In genomic region chr2:91965417-91965816, GRCm38 (mm10) we compare ENCODE assay signal across 9 mouse cellular contexts. TPM values are rescaled to one million over a fixed set of nuclear protein-coding genes. Genes with fewer than 3 reads are reported as not detected.
A peak's percentile ranks its signal among the peaks of the same experiment; 100 is the strongest.
DNase-seq lines count a peak whose midpoint lies in the region; ATAC-seq lines count a peak whose summit lies in the region.
"Had no signal": no experiment of that assay in that cellular context is flagged by ENCODE, and none has a peak within 500 bp of the region (broad histone marks: within the 10 kb centered on the region; RNA-seq: fewer than 3 reads in every experiment).

No protein-coding gene starts in this region.

- no peak for ATAC-seq in cerebellum, adult (ENCODE audit: insufficient number of reproducible peaks, low FRiP score, low TSS enrichment)
- no peak for ATAC-seq in heart, embryonic 13.5 days (ENCODE audit: extremely low read depth, insufficient number of reproducible peaks, low FRiP score, low TSS enrichment)
- no peak for ATAC-seq in kidney, embryonic 15.5 days (replicated peaks; ENCODE audit: low FRiP score)

- no peaks in the 10 kb centered on the region for H3K27me3 ChIP-seq in heart, embryonic 13.5 days (replicated peaks)
- H3K27me3 ChIP-seq in kidney, embryonic 15.5 days: 0 out of 2 replicates have a peak, but pooled peaks cover 5% of the 10 kb centered on the region

- DNase-seq in cerebellum, postnatal 10 days: peak; percentile 38 to 44
- DNase-seq in adrenal gland, postnatal 14 days: peak; percentile 78
- DNase-seq in lung, postnatal 10 days: peak; percentile 90
- peak; percentile 49 to 78 for DNase-seq in spleen, postnatal 10 days (ENCODE audit: low spot score in 2 of 2)
- no peak for DNase-seq in layer of hippocampus, postnatal 36 days

- H3K9ac ChIP-seq in heart, embryonic 13.5 days: peak overlapping the region; percentile 80
- H3K9ac ChIP-seq in kidney, embryonic 15.5 days: peak overlapping the region; percentile 41

- H3K4me2 ChIP-seq in heart, embryonic 13.5 days: peak overlapping the region; percentile 99
- peak overlapping the region; percentile 91 for H3K4me2 ChIP-seq in kidney, embryonic 15.5 days

- peak overlapping the region; percentile 84 for H3K27ac ChIP-seq in heart, embryonic 13.5 days (replicated peaks)
- peak overlapping the region; percentile 83 for H3K27ac ChIP-seq in kidney, embryonic 15.5 days

- H3K4me3 ChIP-seq in heart, embryonic 13.5 days: peak overlapping the region; percentile 95
- H3K4me3 ChIP-seq in kidney, embryonic 15.5 days (replicated peaks): peak overlapping the region; percentile 91

- H3K4me1 ChIP-seq in heart, embryonic 13.5 days: peaks cover 55% of the 10 kb centered on the region
- H3K4me1 ChIP-seq in kidney, embryonic 15.5 days: peaks cover 52% of the 10 kb centered on the region

- H3K36me3 ChIP-seq in heart, embryonic 13.5 days: no peaks in the 10 kb centered on the region
- 0 out of 2 replicates have a peak, but pooled peaks cover 2% of the 10 kb centered on the region for H3K36me3 ChIP-seq in kidney, embryonic 15.5 days

- 7% methylated on average over 20 of the region's 20 CpGs for WGBS in heart, embryonic 13.5 days
- 21% methylated on average over 20 of the region's 20 CpGs for WGBS in kidney, embryonic 15.5 days

- H3K9me3 ChIP-seq in heart, embryonic 13.5 days: no peaks in the 10 kb centered on the region
- H3K9me3 ChIP-seq in kidney, embryonic 15.5 days (replicated peaks): no peaks in the 10 kb centered on the region

RNA-seq across cellular contexts. Expression of gene Dgkz, which starts 10.2 kb away (rescaled TPM):
- total RNA-seq in adrenal gland, postnatal 14 days (2021): 56.4 and 79.0 TPM in 2 replicates
- polyA plus RNA-seq in heart, embryonic 13.5 days (2015; fragmentation: Nextera tagmentation; extraction: Ambion mirVana): 37.9 and 43.4 TPM in 2 replicates
- polyA plus RNA-seq in kidney, embryonic 15.5 days (2015; fragmentation: Nextera tagmentation; extraction: Ambion mirVana): 37.7 and 46.7 TPM in 2 replicates
- 100 to 1,000 TPM; 500 to 531 TPM for total RNA-seq in layer of hippocampus, postnatal 36 days (2021)

RNA-seq across cellular contexts. Expression of gene Gm9821, which starts 19.9 kb away (rescaled TPM):
- total RNA-seq in adrenal gland, postnatal 14 days (2021): not detected in 2 replicates
- 1.6 and 2.2 TPM in 2 replicates for polyA plus RNA-seq in heart, embryonic 13.5 days (2015; fragmentation: Nextera tagmentation; extraction: Ambion mirVana)
- polyA plus RNA-seq in kidney, embryonic 15.5 days (2015; fragmentation: Nextera tagmentation; extraction: Ambion mirVana): 0.49 and 0.53 TPM in 2 replicates
- not detected for total RNA-seq in layer of hippocampus, postnatal 36 days (2021)
- total RNA-seq: left cerebral cortex, postnatal 10 days had no signal

RNA-seq across cellular contexts. Expression of gene Mdk, which starts 33.3 kb away (rescaled TPM):
- 14.6 and 17.5 TPM in 2 replicates for total RNA-seq in adrenal gland, postnatal 14 days (2021)
- polyA plus RNA-seq in heart, embryonic 13.5 days (2015; fragmentation: Nextera tagmentation; extraction: Ambion mirVana): 603 and 654 TPM in 2 replicates
- 1,215 and 1,266 TPM in 2 replicates for polyA plus RNA-seq in kidney, embryonic 15.5 days (2015; fragmentation: Nextera tagmentation; extraction: Ambion mirVana)
- 10 to 100 TPM; 25.4 to 29.4 TPM for total RNA-seq in layer of hippocampus, postnatal 36 days (2021)

RNA-seq across cellular contexts. Expression of gene Chrm4, which starts 38.4 kb away (rescaled TPM):
- total RNA-seq in adrenal gland, postnatal 14 days (2021): 1.2 and 1.5 TPM in 2 replicates
- not detected in 2 replicates for polyA plus RNA-seq in heart, embryonic 13.5 days (2015; fragmentation: Nextera tagmentation; extraction: Ambion mirVana)
- polyA plus RNA-seq in kidney, embryonic 15.5 days (2015; fragmentation: Nextera tagmentation; extraction: Ambion mirVana): 0.42 TPM in 1 of 2 replicates, not detected in the other
- 10 to 100 TPM; 25.7 to 28.6 TPM for total RNA-seq in layer of hippocampus, postnatal 36 days (2021)

RNA-seq across cellular contexts. Expression of gene Creb3l1, which starts 58.9 kb away (rescaled TPM):
- 11.7 and 12.6 TPM in 2 replicates for total RNA-seq in adrenal gland, postnatal 14 days (2021)
- 6.9 and 9.0 TPM in 2 replicates for polyA plus RNA-seq in heart, embryonic 13.5 days (2015; fragmentation: Nextera tagmentation; extraction: Ambion mirVana)
- polyA plus RNA-seq in kidney, embryonic 15.5 days (2015; fragmentation: Nextera tagmentation; extraction: Ambion mirVana): 14.0 and 14.9 TPM in 2 replicates
- total RNA-seq in layer of hippocampus, postnatal 36 days (2021): 1 to 10 TPM; 3.4 to 4.3 TPM

Comparison
In these comparisons a context has a peak if more than half of its experiments do, and no peak if none do; other contexts are left out.
1. DNase-seq: peak in cerebellum, postnatal 10 days (2 of 2), adrenal gland, postnatal 14 days (single experiment), lung, postnatal 10 days (single experiment) and spleen, postnatal 10 days (2 of 2); none in layer of hippocampus, postnatal 36 days (0 of 2).